Mouse (Mus musculus) ovary, adult 10 weeks (tissue): ENCODE results near the gene Hnrnpul1. TPM values are rescaled to one million over a fixed set of nuclear protein-coding genes. Genes with fewer than 3 reads are reported as not detected.

Experiments
- polyA plus RNA-seq: library from polyadenylated mRNA; stranded (reverse); fragments of 350-450 nt; fragmentation: Illumina TruSeq; extraction: RNeasy Lipid Tissue Mini Kit (QIAGEN cat#74804); gene quantifications from one replicate; pipeline ENCODE4 v1.2.3, GENCODE M21; 2014

Gene Hnrnpul1
- 65.2 TPM for polyA plus RNA-seq

DNA sequence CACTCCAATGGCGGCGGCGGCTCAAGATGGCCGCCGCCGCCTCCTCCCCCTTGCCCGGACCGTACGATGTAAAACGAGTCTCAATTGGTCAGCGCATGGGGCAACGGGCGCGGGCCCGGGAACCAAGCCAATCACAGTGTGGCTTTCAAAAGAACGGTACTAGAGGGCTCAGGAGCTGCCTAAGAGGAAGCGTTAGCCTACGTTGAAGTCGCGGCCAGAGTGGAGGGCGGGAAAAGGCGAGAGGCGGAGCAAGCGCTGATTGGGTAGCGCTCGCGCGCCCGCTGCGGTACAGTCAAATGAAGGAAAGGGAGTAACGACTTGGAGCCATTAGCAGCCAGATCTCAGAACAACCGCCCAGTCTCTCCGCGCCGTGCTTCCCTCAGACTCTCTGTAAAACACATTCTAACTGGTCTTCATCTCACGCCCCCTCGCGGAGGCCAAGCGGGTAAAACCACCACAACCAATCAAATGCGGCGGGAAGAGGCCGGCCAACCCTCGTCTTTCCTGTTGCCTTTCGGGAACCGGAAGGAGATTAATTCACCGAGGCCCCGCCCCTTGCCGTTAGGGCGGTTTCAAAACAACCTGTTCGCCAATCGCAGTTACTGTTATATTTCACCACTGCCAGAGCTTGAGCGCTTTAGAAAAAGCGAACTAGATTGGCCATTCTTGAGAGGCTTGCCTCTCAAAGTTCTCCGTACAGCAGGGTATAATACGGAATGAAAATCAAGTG is at the start of gene Hnrnpul1:
Hnrnpul1 (minus strand) TSS at position 20 of the 730 bp plus-strand sequence.

GRCm38 (mm10) chr7:25788220-25789128 is 33.9 kb upstream of the Hnrnpul1 start, which contains the start of gene Axl:
Axl (minus strand) TSS chr7:25788705.

GRCm38 (mm10) chr7:25718788-25719417 is 35.7 kb downstream of the Hnrnpul1 start, which contains the start of gene Ccdc97:
Ccdc97 (minus strand) TSS chr7:25719088.

GRCm38 (mm10) chr7:25686680-25687531 is 67.7 kb downstream of the Hnrnpul1 start, which contains the start of gene Tgfb1:
Tgfb1 (plus strand) TSS chr7:25687002.

DNA sequence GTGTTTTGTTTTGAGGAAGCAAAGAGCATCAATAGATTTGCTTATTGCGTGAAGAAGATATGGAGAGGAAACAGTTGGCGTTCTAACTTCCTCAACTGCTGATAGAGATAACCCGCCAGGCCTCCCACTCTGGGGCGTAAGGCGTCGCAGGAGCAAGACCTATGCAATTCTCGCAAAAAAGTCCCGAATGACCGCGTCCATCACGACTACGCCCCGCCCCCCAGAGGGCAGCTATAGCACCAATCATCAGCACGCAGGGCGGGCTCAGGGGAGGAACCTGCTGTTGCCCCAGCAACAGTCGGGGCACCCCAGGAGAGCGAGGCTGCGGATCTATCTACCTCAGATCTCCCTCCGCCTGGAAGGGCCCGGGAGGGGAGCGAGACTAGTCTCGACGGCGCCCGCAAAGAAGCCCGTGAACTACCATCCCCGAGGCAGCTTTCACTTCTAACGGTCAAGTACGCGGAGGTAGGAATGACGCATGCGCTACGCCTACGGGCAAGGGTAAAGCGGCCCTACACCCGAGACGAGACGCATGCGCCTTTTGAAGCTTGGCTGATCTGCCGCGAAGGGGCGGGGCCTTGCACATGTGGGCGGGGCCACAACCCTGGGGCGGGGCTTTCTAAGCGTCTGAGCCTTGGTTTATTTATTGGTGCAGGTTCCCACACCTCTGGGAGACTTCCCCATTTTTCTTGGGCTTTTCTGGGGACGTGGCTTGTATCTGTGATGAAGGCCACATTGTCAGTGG is 73.9 kb downstream of the Hnrnpul1 start, which contains the start of gene B9d2:
B9d2 (plus strand) TSS at position 267 of the 745 bp plus-strand sequence.

DNA sequence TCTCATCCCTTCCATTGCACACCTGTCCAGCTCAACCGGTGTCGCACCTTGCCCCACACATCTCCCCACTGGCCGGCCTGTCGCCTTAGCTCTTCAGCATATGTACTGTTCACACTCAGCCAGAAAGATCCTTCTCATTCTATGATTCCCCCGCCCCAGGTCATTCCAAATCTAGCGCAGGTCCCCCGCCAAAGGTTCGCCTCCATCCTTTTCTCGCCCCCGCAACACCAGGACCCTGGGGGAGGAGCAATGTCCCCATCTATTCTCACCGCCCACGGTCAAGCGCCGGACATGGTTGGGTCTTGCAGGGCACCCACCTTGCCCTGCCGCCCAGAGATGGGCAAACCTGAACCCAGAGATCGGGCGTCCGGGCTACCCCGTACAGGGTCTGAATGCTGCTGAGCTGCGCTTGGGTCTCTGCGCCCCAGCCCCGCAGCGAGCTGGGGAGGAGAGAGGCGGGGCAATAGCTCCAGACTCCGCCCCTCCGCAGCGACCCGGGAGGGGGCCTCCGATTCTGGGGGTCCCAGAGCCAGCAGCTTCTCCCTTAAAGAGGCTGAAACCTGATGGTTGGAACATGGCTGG is 79.7 kb downstream of the Hnrnpul1 start, which contains the start of gene Tmem91:
Tmem91 (minus strand) TSS at position 448 of the 582 bp plus-strand sequence.

Other genes with a start within 250 kb of the Hnrnpul1 start
- gene Ceacam2, start 214.9 kb downstream of the Hnrnpul1 start, polyA plus RNA-seq, result 0.31 TPM
- gene Erich4, start 138.9 kb downstream of the Hnrnpul1 start, polyA plus RNA-seq, result not detected
- gene Dmac2, start 135.3 kb downstream of the Hnrnpul1 start, polyA plus RNA-seq, result 9.7 TPM
- 0.51 TPM for gene B3gnt8, start 128.1 kb downstream of the Hnrnpul1 start, polyA plus RNA-seq
- gene Bckdha, start 95.8 kb downstream of the Hnrnpul1 start, polyA plus RNA-seq, result not detected
- gene Exosc5, start 95.6 kb downstream of the Hnrnpul1 start, polyA plus RNA-seq, result 0.60 TPM
- not detected for gene Tmem91, start 79.6 kb downstream of the Hnrnpul1 start, polyA plus RNA-seq
- not detected for gene B9d2, start 74.0 kb downstream of the Hnrnpul1 start, polyA plus RNA-seq
- 0.74 TPM for gene Tgfb1, start 67.8 kb downstream of the Hnrnpul1 start, polyA plus RNA-seq
- 1.5 TPM for gene Ccdc97, start 35.7 kb downstream of the Hnrnpul1 start, polyA plus RNA-seq
- gene Axl, start 33.9 kb upstream of the Hnrnpul1 start, polyA plus RNA-seq, result 127 TPM
- 3.5 TPM for gene Cyp2s1, start 62.2 kb upstream of the Hnrnpul1 start, polyA plus RNA-seq
- gene Cyp2b10, start 142.9 kb upstream of the Hnrnpul1 start, polyA plus RNA-seq, result 0.54 TPM